Mouse (Mus musculus) erythroblast, embryonic 14.5 days (primary cell): Measurements from ENCODE around the gene Muc3. TPM values are rescaled to one million over a fixed set of nuclear protein-coding genes. Genes with fewer than 3 reads are reported as not detected.

Experiments used
- H3K27me3 ChIP-seq: 2 replicates; pipeline ENCODE4 v1.6.1; 2012; ENCODE audit warnings: inconsistent platforms; ENCODE audit not compliant: control insufficient read depth
- H3K36me3 ChIP-seq: 2 replicates; pipeline ENCODE4 v1.6.1; 2012; ENCODE audit warnings: mild to moderate bottlenecking, inconsistent platforms; ENCODE audit not compliant: control insufficient read depth
- H3K4me1 ChIP-seq: 2 replicates; pipeline ENCODE4 v1.6.1; 2012; ENCODE audit warnings: inconsistent platforms; ENCODE audit not compliant: control insufficient read depth
- H3K4me3 ChIP-seq: replicated peaks from 2 replicates; pipeline ENCODE3; 2012; ENCODE audit warnings: moderate library complexity, mild to moderate bottlenecking, inconsistent platforms
- H3K9me3 ChIP-seq: 2 replicates; pipeline ENCODE4 v1.6.1; 2012; ENCODE audit warnings: low read length, inconsistent platforms, mixed read lengths; ENCODE audit not compliant: control insufficient read depth
- GATA1 ChIP-seq: IDR thresholded peaks from 2 replicates; pipeline ENCODE4 v1.6.1; 2012; ENCODE audit warnings: low read length, inconsistent platforms, mixed read lengths
- TAL1 ChIP-seq: IDR thresholded peaks from 3 replicates; pipeline ENCODE4 v1.6.1; 2012; ENCODE audit warnings: low read length, inconsistent platforms, mixed read lengths
- polyA plus RNA-seq: library from polyadenylated mRNA; stranded (reverse); fragments of >175 nt; gene quantifications from 2 replicates; pipeline ENCODE4 v1.2.3, GENCODE M21; 2012

Muc3 gene
- polyA plus RNA-seq, 1 experiment: not detected

GRCm38 (mm10) chr5:137103969-137104368 is 45.2 kb downstream of the Muc3 start:
- Histone ChIP-seq H3K27me3 (no peaks in the 10 kb centered on the region), H3K9me3 (peaks cover 30% of the 10 kb centered on the region), H3K4me3 (peak overlapping the region; percentile 60), H3K36me3 (peaks cover 53% of the 10 kb centered on the region), H3K4me1 (peaks cover 89% of the 10 kb centered on the region)
- TF ChIP-seq GATA1 (no peak), TAL1 (no peak)

- TF ChIP-seq GATA1 (no peak), TAL1 (peak; percentile 46; the same call in 2 of the 3 replicates)
- peak overlapping the region; percentile 60 for H3K4me3 ChIP-seq
- peaks cover 98% of the 10 kb centered on the region for H3K4me1 ChIP-seq
- peaks cover 28% of the 10 kb centered on the region for H3K9me3 ChIP-seq
- no peaks in the 10 kb centered on the region for H3K27me3 ChIP-seq
- peaks cover 53% of the 10 kb centered on the region for H3K36me3 ChIP-seq
These were observed 46.3 kb downstream of the Muc3 start for GRCm38 (mm10) chr5:137102575-137103522.

- no peak for TF ChIP-seq TAL1
- TF ChIP-seq GATA1: no peak
- peaks cover 53% of the 10 kb centered on the region for H3K36me3 ChIP-seq
- H3K9me3 ChIP-seq: peaks cover 28% of the 10 kb centered on the region
- no peaks in the 10 kb centered on the region for H3K27me3 ChIP-seq
- peak overlapping the region; percentile 60 for H3K4me3 ChIP-seq
- peaks cover 99% of the 10 kb centered on the region for H3K4me1 ChIP-seq
These were observed 47.0 kb downstream of the Muc3 start for GRCm38 (mm10) chr5:137102078-137102477.

GRCm38 (mm10) chr5:137100660-137101059 is 48.5 kb downstream of the Muc3 start:
- no peaks in the 10 kb centered on the region for H3K27me3 ChIP-seq
- H3K9me3 ChIP-seq: peaks cover 28% of the 10 kb centered on the region
- H3K4me3 ChIP-seq: no peak overlapping the region
- no peak for TF ChIP-seq GATA1
- no peak for TF ChIP-seq TAL1
- peaks cover 88% of the 10 kb centered on the region for H3K4me1 ChIP-seq
- H3K36me3 ChIP-seq: peaks cover 46% of the 10 kb centered on the region

GRCm38 (mm10) chr5:137098418-137098817 is 50.7 kb downstream of the Muc3 start:
- Histone ChIP-seq H3K27me3 (no peaks in the 10 kb centered on the region), H3K4me3 (peak overlapping the region; percentile 10), H3K36me3 (peaks cover 24% of the 10 kb centered on the region), H3K4me1 (peaks cover 77% of the 10 kb centered on the region), H3K9me3 (peaks cover 16% of the 10 kb centered on the region)
- TF ChIP-seq GATA1 (peak; percentile 91), TAL1 (no peak)

- peaks cover 61% of the 10 kb centered on the region for H3K4me1 ChIP-seq
- no peaks in the 10 kb centered on the region for H3K27me3 ChIP-seq
These were observed 53.1 kb downstream of the Muc3 start for GRCm38 (mm10) chr5:137096037-137096436.

GRCm38 (mm10) chr5:137095135-137095534 is 54.0 kb downstream of the Muc3 start:
- peaks cover 5% of the 10 kb centered on the region for H3K36me3 ChIP-seq
- no peak overlapping the region for H3K4me3 ChIP-seq
- TF ChIP-seq TAL1 (no peak), GATA1 (no peak)
- no peaks in the 10 kb centered on the region for H3K27me3 ChIP-seq
- no peaks in the 10 kb centered on the region for H3K9me3 ChIP-seq
- peaks cover 52% of the 10 kb centered on the region for H3K4me1 ChIP-seq

More at GRCm38 (mm10) chr5:137096037-137096436, 53.1 kb downstream of the Muc3 start:
- H3K4me3 ChIP-seq: no peak overlapping the region
- H3K36me3 ChIP-seq: peaks cover 8% of the 10 kb centered on the region
- TF ChIP-seq GATA1 (no peak), TAL1 (no peak)
- no peaks in the 10 kb centered on the region for H3K9me3 ChIP-seq

GRCm38 (mm10) chr5:137093720-137094119 is 55.4 kb downstream of the Muc3 start:
- TF ChIP-seq GATA1: no peak
- Histone ChIP-seq H3K9me3 (no peaks in the 10 kb centered on the region), H3K36me3 (0 out of 2 replicates have a peak, but pooled peaks cover 2% of the 10 kb centered on the region), H3K4me1 (peaks cover 42% of the 10 kb centered on the region), H3K4me3 (no peak overlapping the region), H3K27me3 (no peaks in the 10 kb centered on the region)

GRCm38 (mm10) chr5:137091560-137091959 is 57.6 kb downstream of the Muc3 start:
- Histone ChIP-seq H3K4me1 (peaks cover 29% of the 10 kb centered on the region), H3K36me3 (no peaks in the 10 kb centered on the region; the same call in 1 of the 2 replicates), H3K27me3 (no peaks in the 10 kb centered on the region), H3K9me3 (peaks cover 8% of the 10 kb centered on the region), H3K4me3 (no peak overlapping the region)
- TF ChIP-seq TAL1 (no peak), GATA1 (no peak)
